Mouse (Mus musculus): Measurements from ENCODE around the gene Egf.

Gene Egf

DNA sequence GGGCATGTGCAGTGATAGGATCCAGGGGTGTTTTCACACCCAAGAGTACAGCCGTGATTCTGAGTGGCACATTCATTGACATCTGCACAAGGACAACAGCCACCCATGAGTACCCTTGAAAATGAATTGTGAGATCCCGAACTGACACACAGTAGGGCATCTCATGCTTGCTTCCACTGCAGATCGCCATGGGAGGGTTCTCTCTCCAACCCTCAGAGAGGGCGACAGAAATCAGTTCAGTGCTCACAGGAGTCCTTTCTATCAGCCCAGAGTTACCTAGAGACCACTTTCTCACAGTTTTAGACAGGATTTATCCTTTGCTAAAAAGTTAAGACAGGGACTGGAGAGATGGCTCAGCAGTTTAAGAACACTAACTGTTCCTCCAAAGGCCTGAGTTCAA lies 31.8 kb downstream of the Egf start:
- DNase-seq (ENCODE audit: extremely low read depth, low read depth), result no peak

DNA sequence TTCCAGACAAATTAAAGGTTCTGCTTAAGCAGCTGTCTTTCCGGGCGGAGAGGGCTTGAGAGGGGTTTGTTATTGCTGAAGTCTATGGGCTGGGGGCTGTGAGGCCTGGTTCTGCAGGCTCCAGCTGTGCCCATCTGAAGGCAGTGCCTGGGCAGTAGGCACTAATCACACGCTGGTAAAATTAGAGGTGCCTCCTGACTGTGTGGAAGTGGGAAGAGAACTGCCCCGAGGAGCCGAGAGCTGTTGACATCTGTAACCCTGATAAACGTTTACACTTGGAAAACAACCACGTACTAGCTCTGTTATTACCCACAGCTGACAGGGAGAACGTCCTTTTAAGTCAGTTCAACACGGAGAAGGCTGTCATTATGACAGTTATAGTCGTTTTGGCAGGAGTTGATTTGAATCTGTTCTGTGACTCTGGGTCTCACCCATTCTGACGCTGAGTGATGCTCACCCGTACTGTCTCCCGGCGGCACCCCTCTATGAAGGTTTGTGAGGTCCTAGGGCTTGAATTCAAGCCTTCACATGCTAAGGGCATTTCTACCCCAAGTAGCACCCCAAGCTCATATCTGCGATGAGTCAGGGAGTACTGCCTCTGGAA lies 40.5 kb downstream of the Egf start:
- no peak for DNase-seq (ENCODE audit: extremely low read depth, low read depth)

DNA sequence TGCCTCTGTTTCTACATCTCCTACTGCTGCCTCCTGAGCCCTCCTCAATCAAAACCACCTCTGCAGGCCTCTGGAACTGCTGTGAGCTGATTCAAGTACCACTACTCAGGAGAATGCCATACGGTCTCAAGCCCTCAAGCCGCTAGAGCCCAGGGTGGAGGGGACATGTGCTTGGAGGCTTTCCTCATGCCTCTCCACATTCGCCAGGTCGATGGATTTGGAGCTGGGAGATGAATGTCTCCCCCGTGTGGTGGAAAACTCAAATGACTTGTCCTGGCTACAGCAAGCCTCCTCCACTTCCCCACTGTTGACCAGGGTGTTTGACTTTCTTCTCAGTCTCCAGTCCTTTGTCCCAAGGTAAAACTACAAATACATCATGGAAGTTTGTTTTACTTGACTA lies 47.0 kb downstream of the Egf start:
- peak; percentile 51 for DNase-seq (ENCODE audit: extremely low read depth, low read depth)

DNA sequence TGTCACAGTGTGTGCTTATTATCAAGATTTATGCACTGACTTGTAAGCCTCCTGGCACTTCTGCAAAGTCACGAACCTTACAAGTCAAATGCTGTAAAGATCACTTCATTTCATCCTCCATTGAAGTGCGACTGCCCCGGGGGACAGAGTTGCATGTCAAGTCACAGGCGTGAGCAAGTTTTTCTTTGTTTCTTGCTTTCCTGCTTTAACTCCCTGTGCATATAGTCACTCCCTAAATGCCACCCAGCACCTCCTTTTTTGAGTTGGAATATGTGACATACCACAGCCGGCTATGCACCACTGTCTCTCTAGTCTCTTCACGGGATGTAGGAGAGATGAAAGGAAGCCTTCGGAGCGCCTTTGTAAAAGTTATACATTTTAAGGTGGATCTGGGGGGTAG lies 56.2 kb downstream of the Egf start:
- DNase-seq (ENCODE audit: extremely low read depth, low read depth), result no peak

DNA sequence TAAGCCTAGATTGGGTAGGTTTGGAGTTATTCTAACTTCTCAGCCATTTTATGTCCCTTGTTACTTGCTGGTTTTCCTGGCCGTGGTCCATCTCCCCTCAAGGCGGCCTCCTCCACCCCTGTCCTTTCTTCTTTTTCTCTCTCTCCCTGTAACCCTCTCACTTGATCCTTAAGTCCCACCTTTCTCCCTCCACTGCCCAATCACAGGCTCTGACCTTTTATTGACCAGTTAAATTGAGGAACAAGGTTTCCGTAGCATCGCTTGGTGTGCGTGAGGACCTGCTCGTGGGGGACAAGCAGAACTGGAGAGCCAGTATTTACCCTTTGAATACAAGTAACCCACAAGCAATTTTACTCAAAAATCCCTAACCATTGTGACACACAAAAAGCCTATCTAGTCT lies 56.8 kb downstream of the Egf start:
- no peak for DNase-seq (ENCODE audit: extremely low read depth, low read depth)

DNA sequence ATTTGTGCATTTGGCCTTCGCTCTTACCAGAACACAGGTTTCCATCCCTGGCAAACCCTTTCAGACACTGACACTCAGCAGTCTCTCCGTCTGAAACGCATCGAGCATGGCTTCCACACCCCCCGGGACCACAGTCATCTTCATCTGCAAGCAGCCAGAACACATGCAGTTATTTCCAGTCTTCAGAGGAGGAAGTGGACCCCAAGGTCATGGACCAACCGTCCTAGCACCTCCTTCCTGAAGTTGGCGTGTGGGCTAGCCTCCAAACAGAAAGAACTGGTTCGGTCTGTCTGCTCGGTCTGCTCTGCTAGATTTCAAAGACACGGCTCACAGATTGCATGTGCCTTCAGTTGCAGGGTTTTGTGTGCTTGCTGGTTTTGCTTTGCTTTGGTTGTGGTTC lies 57.4 kb downstream of the Egf start:
- DNase-seq (ENCODE audit: extremely low read depth, low read depth), result no peak

DNA sequence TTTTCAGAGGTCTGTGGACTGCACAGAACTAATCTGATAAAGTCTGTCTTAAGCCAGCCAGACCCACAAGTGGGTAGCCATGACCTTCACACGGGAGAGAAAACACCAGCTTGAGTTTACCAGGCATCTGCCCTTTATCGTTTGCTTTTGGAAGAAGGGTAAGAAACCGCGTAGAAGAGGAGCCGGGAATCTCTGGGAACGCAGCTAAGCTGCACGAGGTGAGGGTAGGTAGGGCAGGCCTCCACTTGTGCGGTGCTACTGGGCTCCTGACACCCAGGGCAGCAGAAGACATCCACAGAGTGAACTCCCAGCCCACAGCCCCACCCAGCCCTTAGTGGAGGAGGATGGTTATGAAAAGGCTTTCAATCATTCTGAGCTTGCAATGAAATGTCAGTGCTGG lies 59.2 kb downstream of the Egf start:
- DNase-seq (ENCODE audit: extremely low read depth, low read depth), result no peak

DNA sequence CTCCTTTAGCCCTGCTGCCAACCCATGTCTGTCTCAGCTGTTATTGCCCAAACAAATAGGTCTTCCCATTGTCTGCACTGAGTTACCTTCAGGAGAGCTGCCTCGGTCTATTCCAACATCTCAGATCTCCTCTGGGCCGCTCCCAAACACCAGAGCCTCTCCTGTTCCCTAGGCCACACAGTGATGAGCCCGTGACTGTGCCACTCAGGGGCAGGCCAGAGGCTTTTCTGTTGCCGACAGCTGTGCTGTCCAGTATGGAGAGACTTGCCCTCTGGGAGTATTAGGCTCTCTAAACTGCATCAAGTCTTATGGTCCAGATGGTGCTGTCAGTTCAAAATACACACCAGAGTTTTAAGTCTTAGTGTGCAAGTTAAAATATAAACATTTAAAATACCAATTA lies 61.5 kb downstream of the Egf start:
- no peak for DNase-seq (ENCODE audit: extremely low read depth, low read depth)

DNA sequence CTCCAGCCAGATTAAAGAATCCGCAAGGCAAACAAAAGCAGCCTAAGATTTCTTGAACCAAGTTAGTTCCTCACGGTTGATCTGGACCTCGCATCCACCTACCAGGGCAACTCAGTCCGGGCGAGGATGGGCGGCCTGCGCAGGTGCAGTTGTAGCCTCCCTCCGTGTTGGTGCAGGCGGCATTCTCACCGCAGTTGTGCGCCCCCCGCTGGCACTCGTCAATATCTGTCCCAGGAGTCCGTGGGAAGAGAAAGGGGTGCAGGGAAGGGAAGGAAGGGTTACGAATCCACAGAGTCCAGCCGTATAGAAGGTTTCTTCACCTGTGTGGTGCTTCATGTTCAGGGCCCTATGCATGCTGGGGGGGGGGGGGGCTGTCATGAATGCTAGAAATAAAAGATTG lies 62.3 kb downstream of the Egf start:
- DNase-seq (ENCODE audit: extremely low read depth, low read depth), result no peak

DNA sequence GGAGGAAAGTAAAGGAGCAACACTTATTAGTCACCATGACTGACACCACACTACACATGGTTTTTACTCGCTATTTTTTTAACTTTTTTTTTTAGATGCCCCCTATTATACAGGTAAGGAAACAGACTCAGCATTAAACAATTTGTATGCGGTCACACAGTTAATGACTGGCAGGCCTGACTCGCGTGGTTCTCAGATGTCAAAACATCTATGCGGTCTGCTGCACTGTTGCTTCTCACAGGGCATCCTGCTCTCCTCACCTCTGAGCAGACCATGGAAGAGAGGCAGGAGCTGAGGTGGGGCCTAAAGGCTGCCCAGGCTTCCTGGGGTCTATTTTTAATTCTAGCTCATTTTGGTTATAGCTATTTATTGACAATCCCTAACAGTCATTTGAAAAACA lies 67.7 kb downstream of the Egf start:
- DNase-seq (ENCODE audit: extremely low read depth, low read depth), result no peak

DNA sequence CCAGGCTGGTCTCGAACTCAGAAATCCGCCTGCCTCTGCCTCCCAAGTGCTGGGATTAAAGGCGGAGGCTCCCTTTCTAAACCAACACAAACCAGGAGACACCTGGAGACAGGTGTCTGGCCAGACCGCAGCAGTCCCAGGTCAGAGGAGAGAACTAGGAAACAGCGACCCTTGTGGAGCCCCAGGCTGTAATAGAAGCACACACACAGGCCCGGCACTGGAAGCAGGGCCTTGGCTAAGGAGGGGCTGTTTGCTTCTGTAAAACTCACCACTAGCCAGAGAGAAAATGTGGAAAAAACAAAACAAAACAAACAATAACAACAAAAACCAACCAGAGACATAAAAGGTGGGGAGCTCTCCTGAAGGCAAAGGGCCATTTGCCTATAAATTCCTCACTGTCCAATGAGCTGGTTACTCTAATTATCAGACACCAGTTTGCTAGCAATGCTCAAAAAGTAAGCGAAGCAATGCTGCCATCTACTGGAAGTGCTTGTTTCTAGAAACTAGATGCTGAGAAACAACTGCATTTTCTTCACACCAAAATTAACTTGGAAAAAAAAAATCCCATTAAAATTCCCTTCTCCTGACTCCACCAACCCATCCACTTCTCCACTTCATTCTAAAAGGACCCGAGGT lies 68.3 kb downstream of the Egf start:
- DNase-seq (ENCODE audit: extremely low read depth, low read depth), result peak; percentile 62

DNA sequence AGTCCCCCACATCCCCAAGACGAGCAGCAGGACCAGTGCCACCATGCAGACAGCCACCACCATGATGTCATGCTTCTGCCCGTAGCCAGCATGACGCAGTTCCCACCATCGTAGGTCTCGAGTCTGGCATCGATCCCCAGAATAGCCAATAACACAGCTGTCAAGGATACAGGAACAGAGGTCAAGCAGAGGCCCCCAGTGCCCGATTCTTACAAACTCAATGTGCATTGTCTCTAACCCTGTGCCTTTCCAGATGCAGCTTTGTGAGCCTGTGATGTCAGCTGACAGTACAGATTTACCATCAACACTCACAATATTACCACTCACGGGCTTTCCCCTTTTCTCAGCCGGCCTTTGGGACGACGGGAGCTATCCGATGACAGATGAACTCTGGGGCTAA lies 68.9 kb downstream of the Egf start:
- no peak for DNase-seq (ENCODE audit: extremely low read depth, low read depth)

DNA sequence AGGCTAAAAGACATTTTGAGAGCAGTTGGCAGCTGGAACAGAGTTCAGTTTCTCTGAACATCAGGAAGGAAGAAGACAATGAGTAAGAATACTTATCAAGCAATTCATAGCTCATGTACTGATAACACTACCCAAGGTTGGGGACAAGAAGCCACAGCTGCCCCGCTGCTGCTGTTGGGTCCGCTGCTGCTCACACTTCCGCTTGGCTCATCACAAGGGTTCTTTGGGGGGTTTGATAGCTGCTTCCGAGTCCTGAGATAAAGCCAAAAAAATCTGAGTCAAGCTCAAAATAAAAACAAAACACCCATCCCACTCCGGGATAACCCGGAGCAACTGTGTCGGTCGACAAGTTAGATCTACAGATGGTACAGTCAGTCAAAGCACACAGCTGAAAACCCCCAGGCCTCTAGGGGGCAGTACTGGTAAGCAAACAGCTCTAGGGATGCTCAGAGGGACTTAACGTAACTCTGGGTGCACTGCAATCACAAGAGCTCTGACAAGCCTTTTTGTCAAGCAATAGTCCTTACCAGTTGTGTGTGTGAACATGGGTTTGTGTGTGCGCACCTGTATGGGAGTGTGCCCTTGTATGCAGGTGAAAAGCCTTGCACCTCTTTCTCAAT lies 71.9 kb downstream of the Egf start:
- peak; percentile 62 for DNase-seq (ENCODE audit: extremely low read depth, low read depth)

DNA sequence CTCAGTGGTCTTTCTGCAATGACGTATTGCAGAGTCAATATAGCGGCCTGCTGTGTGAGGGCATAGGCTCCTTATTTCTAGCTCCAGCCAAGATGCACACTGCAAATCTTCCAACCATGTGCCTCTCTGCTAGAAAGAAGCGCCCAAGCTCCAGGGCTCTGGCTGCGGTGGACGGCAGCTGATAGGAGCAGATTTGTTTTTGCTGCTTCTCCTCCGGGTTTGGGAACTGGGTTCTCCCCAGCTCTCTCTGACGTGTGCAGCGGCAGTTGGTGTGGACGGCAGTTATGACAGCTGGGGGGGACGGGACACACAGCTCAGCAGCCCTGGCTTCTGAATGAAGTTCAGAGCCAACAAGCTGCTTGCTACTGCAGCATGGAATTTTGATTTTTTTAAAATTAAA lies 72.7 kb downstream of the Egf start:
- peak; percentile 33 for DNase-seq (ENCODE audit: extremely low read depth, low read depth)

DNA sequence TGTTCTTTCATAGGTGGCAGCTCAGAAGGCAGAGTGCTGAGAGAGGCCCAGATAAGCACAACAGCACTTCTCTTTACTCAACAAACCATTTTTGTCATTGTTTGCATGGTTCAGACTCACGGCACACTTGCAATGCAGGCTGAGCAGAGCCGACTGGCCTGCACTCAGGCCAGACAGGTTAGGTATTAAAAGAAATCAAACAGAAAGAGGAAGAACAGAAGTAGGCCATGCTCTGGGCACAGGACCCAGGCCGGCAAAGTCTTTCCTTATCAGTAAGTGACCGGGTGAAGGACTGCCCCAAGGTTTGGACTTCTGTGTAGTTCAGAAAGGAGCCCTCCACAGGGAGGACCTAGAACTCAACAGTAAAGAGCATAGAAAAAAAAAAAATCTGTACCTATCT lies 73.3 kb downstream of the Egf start:
- no peak for DNase-seq (ENCODE audit: extremely low read depth, low read depth)

DNA sequence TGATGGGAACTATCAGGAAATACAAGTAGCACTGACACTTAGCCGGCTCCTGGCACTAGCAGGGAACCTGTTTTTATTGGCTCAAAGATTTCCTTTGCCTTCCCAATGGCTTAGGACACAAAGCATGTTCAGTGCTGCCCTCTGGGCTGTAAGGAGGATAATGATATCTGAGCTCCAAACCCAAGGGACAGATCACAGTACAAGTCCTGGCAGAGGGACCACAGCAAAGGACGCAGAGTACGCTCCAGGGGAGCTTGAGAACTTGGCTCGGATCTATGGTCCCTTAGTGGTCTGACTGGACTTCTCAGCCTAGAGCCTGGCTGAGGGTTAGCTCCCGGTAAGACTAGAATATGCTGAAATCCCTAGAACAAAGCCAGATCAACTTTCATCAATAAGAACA lies 74.9 kb downstream of the Egf start:
- DNase-seq (ENCODE audit: extremely low read depth, low read depth), result no peak

DNA sequence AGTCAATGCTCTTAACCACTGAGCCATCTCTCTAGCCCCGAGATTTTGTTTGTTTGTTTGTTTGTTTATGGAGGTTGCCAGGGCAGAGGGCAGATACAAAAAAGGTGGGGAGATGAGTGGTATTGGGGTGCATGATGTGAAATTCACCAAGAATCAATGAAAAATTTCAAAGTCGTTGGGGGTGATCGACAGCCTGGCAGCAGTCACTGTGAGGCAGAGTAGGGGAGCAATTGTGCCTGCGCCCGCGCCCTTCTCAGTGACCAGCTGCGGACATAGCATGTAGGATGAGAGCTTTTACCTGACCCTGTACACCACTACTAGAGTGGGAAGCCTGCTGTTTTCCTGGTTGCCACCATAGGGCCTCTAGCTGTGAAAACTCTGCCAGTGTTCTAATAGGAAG lies 79.2 kb downstream of the Egf start:
- DNase-seq (ENCODE audit: extremely low read depth, low read depth), result no peak

DNA sequence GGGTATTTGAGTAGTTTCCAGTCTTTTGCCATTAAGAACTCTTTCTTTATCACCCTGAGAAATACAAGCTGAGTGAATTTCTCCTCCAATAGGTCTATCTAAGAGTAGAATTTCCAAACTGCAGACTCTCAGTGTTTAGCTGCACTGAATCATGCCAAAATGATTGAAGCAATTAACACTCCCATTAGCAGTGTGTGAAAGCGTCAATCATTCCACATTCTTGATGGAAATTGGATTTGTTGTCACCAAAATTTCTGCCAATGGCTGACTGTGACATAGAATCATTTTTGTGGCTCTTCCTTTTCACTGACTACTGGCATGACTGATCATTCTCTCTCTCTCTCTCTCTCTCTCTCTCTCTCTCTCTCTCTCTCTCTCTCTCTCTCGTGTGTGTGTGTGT lies 91.2 kb downstream of the Egf start:
- no peak for DNase-seq (ENCODE audit: extremely low read depth, low read depth)

DNA sequence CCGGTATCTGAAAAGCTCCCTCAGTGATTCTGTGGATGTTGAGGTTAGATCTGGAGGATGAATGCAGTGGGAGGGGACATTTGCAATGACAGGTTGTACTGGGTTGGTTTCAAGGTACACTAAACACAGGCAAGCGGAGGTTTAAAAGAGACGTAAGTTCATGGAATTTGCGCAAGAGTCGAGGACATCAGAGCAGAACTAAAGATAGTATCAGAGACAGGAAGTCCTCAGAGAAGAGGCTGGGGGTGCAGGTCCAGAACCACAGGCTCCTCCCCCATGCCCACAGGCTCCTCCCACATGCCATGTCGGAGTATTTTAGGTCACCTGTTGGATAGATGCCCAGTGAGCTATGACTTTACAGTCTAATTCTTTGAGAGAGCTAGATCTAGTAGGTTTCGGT lies 96.3 kb downstream of the Egf start:
- no peak for DNase-seq (ENCODE audit: extremely low read depth, low read depth)

DNA sequence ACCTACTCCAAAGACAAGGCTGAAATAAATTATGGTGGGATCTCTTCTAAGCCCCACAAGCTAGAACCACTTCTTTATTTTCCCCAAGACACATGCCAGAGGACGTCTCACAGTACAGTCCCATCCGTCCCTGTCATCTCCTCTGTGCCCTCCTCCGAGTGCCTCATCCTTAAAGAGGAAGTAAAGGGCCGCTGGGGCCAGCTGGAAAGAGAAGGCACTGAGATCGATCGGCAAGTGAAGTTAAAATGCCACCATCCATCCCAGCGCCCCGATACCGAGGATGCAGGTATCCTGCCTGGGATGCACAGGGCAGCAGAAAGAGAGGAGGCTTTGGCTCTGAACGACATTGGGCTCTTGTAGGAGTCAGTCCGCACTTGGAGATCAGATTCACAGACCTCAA lies 97.3 kb downstream of the Egf start:
- DNase-seq (ENCODE audit: extremely low read depth, low read depth), result no peak

DNA sequence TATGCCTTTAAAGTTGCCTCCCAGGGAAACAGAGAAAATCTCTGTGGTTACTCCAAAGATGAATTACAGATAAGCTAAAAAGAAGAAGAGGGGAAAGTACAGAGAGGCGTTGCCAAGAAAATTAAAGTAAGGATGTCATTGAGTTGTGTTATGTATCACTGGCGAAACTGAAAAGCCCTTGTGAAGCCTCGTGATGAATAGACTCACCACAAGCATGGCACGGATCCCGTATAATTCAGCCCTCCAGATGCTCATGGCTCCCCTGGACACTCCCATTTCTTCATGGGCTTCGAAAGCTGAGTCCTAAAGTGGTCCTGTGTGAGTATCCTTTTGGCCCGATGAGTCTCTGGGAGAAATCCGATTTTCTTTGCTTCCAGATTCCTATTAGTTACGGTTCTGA lies 97.9 kb downstream of the Egf start:
- DNase-seq (ENCODE audit: extremely low read depth, low read depth), result no peak

DNA sequence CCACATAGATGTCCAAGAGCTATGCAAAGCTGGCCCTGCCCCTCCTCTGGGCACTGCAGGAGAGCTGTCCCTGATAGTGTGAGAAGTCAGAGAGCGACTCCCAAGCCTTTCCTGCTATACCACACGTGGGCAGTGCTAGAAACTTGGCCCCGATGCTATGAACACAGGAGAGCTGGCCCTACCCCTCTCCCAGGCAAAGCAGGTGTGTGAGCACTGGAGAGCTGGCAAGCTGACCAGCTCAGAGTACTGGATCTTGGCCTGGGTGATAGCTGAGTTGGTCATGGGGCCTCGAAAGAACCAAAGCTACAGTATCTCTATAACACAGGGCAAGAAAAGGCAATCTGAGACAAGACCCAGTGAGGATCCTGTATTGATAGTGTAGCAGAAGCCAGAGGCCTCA lies 98.6 kb downstream of the Egf start:
- no peak for DNase-seq (ENCODE audit: extremely low read depth, low read depth)

DNA sequence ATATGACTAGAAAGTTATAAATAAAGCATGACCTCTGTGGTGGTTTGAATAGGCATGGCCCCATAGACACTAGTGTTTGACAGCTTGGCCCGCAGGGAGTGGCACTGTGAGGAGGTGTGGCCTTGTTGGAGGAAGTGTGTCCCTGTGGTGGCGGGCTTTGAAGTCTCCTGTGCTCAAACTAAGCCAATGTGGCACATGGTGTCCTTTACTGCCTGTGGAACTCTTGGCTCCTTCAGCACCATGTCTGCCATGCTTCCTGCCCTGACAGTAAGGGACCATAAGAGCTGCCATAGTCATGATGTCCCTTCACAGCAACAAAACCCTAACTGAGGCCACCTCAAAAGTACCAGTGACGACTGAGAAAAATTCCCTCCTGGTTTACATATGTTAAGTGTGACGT lies 102.6 kb downstream of the Egf start:
- no peak for DNase-seq (ENCODE audit: extremely low read depth, low read depth)
